Mouse (Mus musculus): ENCODE measurements at regions not wholly inside any gene's neighbourhood (a gene's known extent, or its start where the extent isn't known, plus 50 kb on each side); places are given as distances from the start of the nearest gene placed in this dataset. TPM values are rescaled to one million over a fixed set of nuclear protein-coding genes. Genes with fewer than 3 reads are reported as not detected.

DNA sequence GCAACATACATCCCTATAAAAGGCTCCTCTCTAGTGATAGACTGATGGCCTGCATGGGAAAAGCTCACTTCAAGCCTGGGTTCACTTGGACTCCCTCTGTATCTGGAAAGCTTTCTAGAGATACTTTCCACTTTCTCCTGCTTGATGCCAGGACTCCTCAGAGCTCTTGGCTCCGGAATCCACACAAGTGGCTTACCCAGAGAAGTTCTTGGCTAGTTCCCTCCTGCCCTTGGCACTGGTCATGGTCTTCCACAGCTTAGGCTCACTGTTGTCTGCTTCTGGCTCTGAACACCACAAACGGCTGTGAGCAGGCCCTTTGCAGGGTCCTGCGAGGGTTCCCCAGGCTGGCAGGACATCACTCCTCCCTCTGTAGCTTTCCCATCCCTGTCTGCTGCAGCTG lies 54.1 kb upstream of the Adgra1 start:
- 0 out of 2 replicates have a peak, but pooled peaks cover 5% of the 10 kb centered on the region for H3K4me1 ChIP-seq (ENCODE audit: control insufficient read depth, insufficient read depth, low read length)
- WGBS = 91% methylated on average over 3 of the region's 3 CpGs
- H3K36me3 ChIP-seq (ENCODE audit: control insufficient read depth, insufficient read depth, low read length) = no peaks in the 10 kb centered on the region
- ATAC-seq (ENCODE audit: low FRiP score, low TSS enrichment) (no peak), DNase-seq (no peak)
- H3K9ac ChIP-seq (replicated peaks; ENCODE audit: low read length) = no peak overlapping the region
- H3K4me3 ChIP-seq (replicated peaks; ENCODE audit: low read depth, low read length) = no peak overlapping the region
- no peak overlapping the region for H3K27ac ChIP-seq (replicated peaks; ENCODE audit: low read depth, low read length)
- H3K9me3 ChIP-seq (ENCODE audit: control insufficient read depth, low read length) = no peaks in the 10 kb centered on the region
- H3K27me3 ChIP-seq (ENCODE audit: control insufficient read depth, insufficient read depth, low read length) = no peaks in the 10 kb centered on the region
- H3K4me2 ChIP-seq (ENCODE audit: low read length) = no peak overlapping the region

DNA sequence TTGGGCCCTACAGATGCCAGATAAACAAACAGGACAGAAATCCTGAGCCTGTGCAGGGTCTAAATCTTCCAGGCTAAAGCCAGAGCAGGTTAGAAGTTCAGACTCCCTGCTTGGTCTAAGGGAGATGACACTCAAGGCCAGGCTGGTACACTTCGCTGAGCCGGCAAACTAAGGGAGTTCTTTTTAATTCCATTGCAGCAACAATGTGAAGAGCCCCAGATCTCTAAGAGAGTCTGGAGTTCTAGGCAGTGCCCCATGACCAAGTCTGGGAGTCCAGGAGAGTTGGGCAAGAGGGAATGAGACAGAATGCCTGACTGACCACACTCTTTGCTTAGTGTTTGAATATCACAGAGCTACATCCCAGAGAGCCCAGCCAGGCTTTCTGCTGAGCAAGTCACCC lies 52.5 kb upstream of the Adgra1 start:
- no peak for DNase-seq
- Histone ChIP-seq H3K4me2 (ENCODE audit: low read length) (no peak overlapping the region), H3K4me3 (replicated peaks; ENCODE audit: low read depth, low read length) (no peak overlapping the region), H3K9me3 (ENCODE audit: control insufficient read depth, low read length) (no peaks in the 10 kb centered on the region), H3K36me3 (ENCODE audit: control insufficient read depth, insufficient read depth, low read length) (no peaks in the 10 kb centered on the region), H3K4me1 (ENCODE audit: control insufficient read depth, insufficient read depth, low read length) (0 out of 2 replicates have a peak, but pooled peaks cover 5% of the 10 kb centered on the region), H3K27me3 (ENCODE audit: control insufficient read depth, insufficient read depth, low read length) (no peaks in the 10 kb centered on the region), H3K9ac (replicated peaks; ENCODE audit: low read length) (no peak overlapping the region), H3K27ac (replicated peaks; ENCODE audit: low read depth, low read length) (no peak overlapping the region)
- no peak for ATAC-seq (ENCODE audit: low FRiP score, low TSS enrichment)
- WGBS = 92% methylated on average over 2 of the region's 2 CpGs

Small RNAs in the stretch of these regions (microRNA-seq; reads per million reads assigned to microRNA genes)
- not detected for gene Mir6401

Measured in midbrain, embryonic 14.5 days (tissue).